Mouse (Mus musculus) lung, postnatal 0 days (tissue): Measurements from ENCODE around the gene Pctp. TPM values are rescaled to one million over a fixed set of nuclear protein-coding genes. Genes with fewer than 3 reads are reported as not detected.

Source experiments
- ATAC-seq: fragments of 200-750 bp; cut with Nextera tagmentation; 2 replicates; pipeline ENCODE4 v1.8.0; 2017; ENCODE audit warnings: moderate library complexity
- DNase-seq: peaks from one replicate; pipeline ENCODE4 v3.0.0-alpha.2; 2016; ENCODE audit warnings: low spot score
- H3K27ac ChIP-seq: fragments of 300-500 bp; sonication (generic); 2 replicates; pipeline ENCODE4 v1.5.1; 2014; ENCODE audit warnings: antibody characterized with exemption, mild to moderate bottlenecking, low read length, mixed read lengths
- H3K27me3 ChIP-seq: fragments of 300-500 bp; sonication (generic); replicated peaks from 2 replicates; pipeline ENCODE4 v1.6.1; 2014; ENCODE audit warnings: low read length, mixed read lengths; ENCODE audit not compliant: insufficient read depth
- H3K36me3 ChIP-seq: fragments of 300-500 bp; sonication (generic); 2 replicates; pipeline ENCODE4 v1.6.1; 2014; ENCODE audit warnings: low read length, mixed read lengths; ENCODE audit not compliant: insufficient read depth
- H3K4me1 ChIP-seq: fragments of 300-500 bp; sonication (generic); 2 replicates; pipeline ENCODE4 v1.6.1; 2014; ENCODE audit warnings: antibody characterized with exemption, low read depth, low read length, mixed read lengths; ENCODE audit not compliant: insufficient read depth
- H3K4me2 ChIP-seq: fragments of 300-500 bp; sonication (generic); replicated peaks from 2 replicates; pipeline ENCODE4 v1.6.1; 2014; ENCODE audit warnings: low read depth, mild to moderate bottlenecking, low read length, moderate library complexity, mixed read lengths
- H3K4me3 ChIP-seq: fragments of 300-500 bp; sonication (generic); 2 replicates; pipeline ENCODE4 v1.5.1; 2014; ENCODE audit warnings: low read depth, low read length
- H3K9ac ChIP-seq: fragments of 300-500 bp; sonication (generic); replicated peaks from 2 replicates; pipeline ENCODE4 v1.6.1; 2014; ENCODE audit warnings: low read depth, mild to moderate bottlenecking
- H3K9me3 ChIP-seq: fragments of 300-500 bp; sonication (generic); 2 replicates; pipeline ENCODE4 v1.6.1; 2016; ENCODE audit warnings: low read length, mixed read lengths
- CTCF ChIP-seq: IDR thresholded peaks from 2 replicates; pipeline ENCODE4 v1.5.1; 2016; ENCODE audit warnings: antibody characterized with exemption, mild to moderate bottlenecking
- EP300 ChIP-seq: IDR thresholded peaks from 2 replicates; pipeline ENCODE4 v1.6.1; 2016; ENCODE audit warnings: antibody characterized with exemption, mild to moderate bottlenecking, control low read depth
- WGBS: fragments of 180-500 bp; shearing (Covaris S2); extraction: QIAGEN DNeasy Blood & Tissue Kit; methylation state at CpG from one replicate; pipeline ENCODE4 v1.1.7; 2014; 5-methylcytosine and 5-hydroxymethylcytosine counted together
- polyA plus RNA-seq: library from polyadenylated mRNA; unstranded; fragments of >200 nt; fragmentation: Nextera tagmentation; extraction: Ambion mirVana; gene quantifications from 2 replicates; pipeline ENCODE4 v1.2.1, GENCODE M21; 2015

Gene Pctp
- polyA plus RNA-seq, 1 experiment from 2014 or later, result 11.0 TPM

- ATAC-seq, result no peak
- Histone ChIP-seq H3K4me1 (no peaks in the 10 kb centered on the region), H3K27me3 (no peaks in the 10 kb centered on the region), H3K36me3 (no peaks in the 10 kb centered on the region), H3K4me2 (no peak overlapping the region), H3K9me3 (no peaks in the 10 kb centered on the region), H3K9ac (no peak overlapping the region), H3K4me3 (no peak overlapping the region), H3K27ac (no peak overlapping the region)
- no peak for TF ChIP-seq CTCF
- TF ChIP-seq EP300, result no peak
- WGBS, result 78% methylated on average over 3 of the region's 3 CpGs
- no peak for DNase-seq
These were observed 51.9 kb downstream of the Pctp start for GRCm38 (mm10) chr11:89950691-89951270.

- DNase-seq (no peak), ATAC-seq (no peak)
- WGBS, result 76% methylated on average over 4 of the region's 4 CpGs
These were observed 54.9 kb downstream of the Pctp start for GRCm38 (mm10) chr11:89947806-89948205.

GRCm38 (mm10) chr11:89945159-89945558, 57.5 kb downstream of the Pctp start:
- WGBS, result 88% methylated on average over 8 of the region's 8 CpGs
- no peaks in the 10 kb centered on the region for H3K36me3 ChIP-seq
- no peak overlapping the region for H3K4me3 ChIP-seq
- H3K9ac ChIP-seq, result no peak overlapping the region
- no peaks in the 10 kb centered on the region for H3K27me3 ChIP-seq
- DNase-seq, result no peak
- H3K4me1 ChIP-seq, result no peaks in the 10 kb centered on the region
- H3K9me3 ChIP-seq, result no peaks in the 10 kb centered on the region
- ATAC-seq, result no peak
- no peak overlapping the region for H3K27ac ChIP-seq
- no peak for TF ChIP-seq EP300
- TF ChIP-seq CTCF, result no peak
- H3K4me2 ChIP-seq, result no peak overlapping the region

More at GRCm38 (mm10) chr11:89947806-89948205, 54.9 kb downstream of the Pctp start:
- H3K9me3 ChIP-seq, result no peaks in the 10 kb centered on the region
- no peaks in the 10 kb centered on the region for H3K36me3 ChIP-seq
- H3K4me2 ChIP-seq, result no peak overlapping the region
- H3K4me3 ChIP-seq, result no peak overlapping the region
- no peak for TF ChIP-seq CTCF
- no peak for TF ChIP-seq EP300
- H3K4me1 ChIP-seq, result no peaks in the 10 kb centered on the region
- no peak overlapping the region for H3K9ac ChIP-seq
- H3K27ac ChIP-seq, result no peak overlapping the region
- H3K27me3 ChIP-seq, result no peaks in the 10 kb centered on the region

- no peak overlapping the region for H3K4me2 ChIP-seq
- H3K4me1 ChIP-seq, result no peaks in the 10 kb centered on the region
- no peak overlapping the region for H3K4me3 ChIP-seq
- DNase-seq, result no peak
- no peak for ATAC-seq
- no peak overlapping the region for H3K27ac ChIP-seq
- H3K36me3 ChIP-seq, result no peaks in the 10 kb centered on the region
- H3K9me3 ChIP-seq, result no peaks in the 10 kb centered on the region
- WGBS, result 23% methylated on average over 7 of the region's 7 CpGs
- H3K27me3 ChIP-seq, result no peaks in the 10 kb centered on the region
- TF ChIP-seq EP300, result no peak
- TF ChIP-seq CTCF, result peak; percentile 35; the same call in 1 of the 2 replicates
- H3K9ac ChIP-seq, result no peak overlapping the region
These were observed 65.5 kb downstream of the Pctp start for GRCm38 (mm10) chr11:89937241-89937640.

Other genes with a start within 250 kb of the Pctp start
- 0.85 and 1.1 TPM in 2 replicates for gene Ankfn1, start 225.2 kb downstream of the Pctp start, polyA plus RNA-seq
- 266 and 283 TPM in 2 replicates for gene Tmem100, start 27.5 kb upstream of the Pctp start, polyA plus RNA-seq
- 11.8 and 11.9 TPM in 2 replicates for gene Gm45716, start 184.8 kb upstream of the Pctp start, polyA plus RNA-seq
- gene Mmd, start 246.6 kb upstream of the Pctp start, polyA plus RNA-seq, result 32.5 and 35.8 TPM in 2 replicates